Mouse (Mus musculus) megakaryocyte, embryonic 14.5 days (primary cell): ENCODE results near the gene Tex14.

Experiments used
- FLI1 ChIP-seq: IDR thresholded peaks from 2 replicates; pipeline ENCODE4 v1.6.1; 2012; ENCODE audit warnings: low read length, inconsistent platforms, mixed read lengths
- GATA1 ChIP-seq: IDR thresholded peaks from 3 replicates; pipeline ENCODE4 v1.6.1; 2012; ENCODE audit warnings: mixed read lengths, low read length, inconsistent platforms, borderline replicate concordance

GRCm38 (mm10) chr11:87570743-87571142, 165.9 kb downstream of the Tex14 start:
- TF ChIP-seq GATA1 (no peak), FLI1 (no peak)
